Mouse (Mus musculus): ENCODE measurements around the gene Crabp2. TPM values are rescaled to one million over a fixed set of nuclear protein-coding genes. Genes with fewer than 3 reads are reported as not detected.

The Crabp2 gene
- total and polyA plus RNA-seq, 3 experiments: 0.23 to 1.2 TPM; not detected in 1

DNA sequence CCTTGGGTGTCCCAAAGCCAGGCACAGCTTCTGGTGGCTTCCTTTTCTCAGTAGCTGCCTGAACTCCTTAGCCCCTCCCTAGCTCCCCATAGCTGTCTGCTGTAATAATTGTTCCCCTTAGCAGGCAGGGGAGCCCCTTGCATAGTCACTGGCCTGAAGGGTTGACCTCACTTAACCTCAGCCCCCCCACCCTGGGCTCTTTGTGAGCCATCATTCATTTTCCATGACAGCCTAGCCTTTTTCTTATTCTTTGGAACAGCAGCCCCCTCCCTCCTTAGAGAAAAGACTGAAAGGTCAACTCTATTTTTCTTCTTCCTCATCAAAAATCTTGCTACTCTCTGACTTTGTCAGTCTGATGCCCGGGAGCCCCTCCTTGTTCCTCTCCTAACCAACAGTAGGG lies 10.5 kb downstream of the Crabp2 start:
- Histone ChIP-seq H3K79me2 (ENCODE audit: control insufficient read depth, insufficient read depth, low read length, poor library complexity) (no peaks in the 10 kb centered on the region), H3K9ac (ENCODE audit: control insufficient read depth, low read depth, low read length, poor library complexity, severe bottlenecking) (no peak overlapping the region), H3K36me3 (ENCODE audit: control insufficient read depth in 1 of 2, insufficient read depth in 2 of 2, low read length in 2 of 2) (no peaks in the 10 kb centered on the region), H3K4me1 (ENCODE audit: control insufficient read depth in 1 of 2, insufficient read depth in 2 of 2, low read length in 2 of 2) (peaks cover 0 to 10% of the 10 kb centered on the region in 2 experiments; a peak in 2 of 4 replicates), H3K27ac (ENCODE audit: control insufficient read depth, low read depth, low read length) (no peak overlapping the region), H3K27me3 (ENCODE audit: control insufficient read depth in 1 of 2, insufficient read depth in 2 of 2, low read length in 2 of 2) (no peaks in the 10 kb centered on the region), H3K9me3 (replicated peaks; ENCODE audit: insufficient read depth, low read length) (no peaks in the 10 kb centered on the region), H3K4me3 (ENCODE audit: control insufficient read depth in 1 of 2, insufficient read depth in 1 of 2, low read depth in 2 of 2, low read length in 2 of 2) (no peak overlapping the region)
- no peak for DNase-seq (ENCODE audit: low read depth, low spot score)
- TF ChIP-seq USF2 (IDR thresholded peaks at IDR 0.05; ENCODE audit: borderline replicate concordance in 1 of 2, insufficient read depth in 1 of 2, low read depth in 1 of 2, low read length in 2 of 2) (no peak), ZNF384 (IDR thresholded peaks at IDR 0.05; ENCODE audit: low read depth, low read length) (no peak), USF1 (IDR thresholded peaks at IDR 0.05; ENCODE audit: low read depth, low read length) (no peak), EP300 (IDR thresholded peaks at IDR 0.05; ENCODE audit: low read depth in 1 of 2, low read length in 2 of 2) (no peak), SIN3A (IDR thresholded peaks at IDR 0.05; ENCODE audit: low read length) (no peak), ETS1 (IDR thresholded peaks at IDR 0.05; ENCODE audit: low read depth, low read length) (no peak)

DNA sequence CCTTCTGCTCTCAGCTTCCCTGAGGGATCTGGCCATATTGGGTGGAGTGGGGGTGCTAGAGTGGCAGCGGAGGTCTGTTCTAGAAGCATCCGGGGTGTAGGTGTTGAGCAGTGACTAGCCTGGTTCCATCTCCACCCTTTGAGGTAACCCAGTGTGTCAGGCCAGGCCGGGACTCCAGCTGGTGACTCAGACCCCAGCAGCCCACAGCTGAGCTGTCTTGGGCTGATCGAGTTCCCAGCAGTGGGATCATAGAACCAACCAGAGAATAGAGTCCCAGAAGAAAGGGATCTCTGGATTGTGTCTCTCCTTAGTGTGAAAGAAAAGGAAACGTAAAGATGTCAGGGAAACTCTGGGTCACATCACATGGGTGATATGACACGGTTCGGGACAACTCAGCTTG lies 10.9 kb downstream of the Crabp2 start:
- Histone ChIP-seq H3K4me1 (ENCODE audit: control insufficient read depth in 1 of 2, insufficient read depth in 2 of 2, low read length in 2 of 2) (peaks cover 0 to 10% of the 10 kb centered on the region in 2 experiments; a peak in 2 of 4 replicates), H3K4me3 (ENCODE audit: control insufficient read depth in 1 of 2, insufficient read depth in 1 of 2, low read depth in 2 of 2, low read length in 2 of 2) (no peak overlapping the region), H3K36me3 (ENCODE audit: control insufficient read depth in 1 of 2, insufficient read depth in 2 of 2, low read length in 2 of 2) (no peaks in the 10 kb centered on the region), H3K9ac (ENCODE audit: control insufficient read depth, low read depth, low read length, poor library complexity, severe bottlenecking) (no peak overlapping the region), H3K27me3 (ENCODE audit: control insufficient read depth in 1 of 2, insufficient read depth in 2 of 2, low read length in 2 of 2) (no peaks in the 10 kb centered on the region; a peak in 1 of 4 replicates), H3K27ac (ENCODE audit: control insufficient read depth, low read depth, low read length) (no peak overlapping the region), H3K9me3 (replicated peaks; ENCODE audit: insufficient read depth, low read length) (no peaks in the 10 kb centered on the region), H3K79me2 (ENCODE audit: control insufficient read depth, insufficient read depth, low read length, poor library complexity) (no peaks in the 10 kb centered on the region)
- TF ChIP-seq ZC3H11A (IDR thresholded peaks at IDR 0.05; ENCODE audit: low read depth, low read length): no peak
- no peak for TF ChIP-seq RCOR1 (IDR thresholded peaks at IDR 0.05; ENCODE audit: low read depth, low read length)
- no peak for TF ChIP-seq GATA1 (IDR thresholded peaks at IDR 0.05; ENCODE audit: low read depth, low read length)
- TF ChIP-seq TCF12 (IDR thresholded peaks at IDR 0.05; ENCODE audit: low read depth, low read length): no peak
- no peak for TF ChIP-seq USF2 (IDR thresholded peaks at IDR 0.05; ENCODE audit: borderline replicate concordance in 1 of 2, insufficient read depth in 1 of 2, low read depth in 1 of 2, low read length in 2 of 2)
- TF ChIP-seq GABPA (IDR thresholded peaks at IDR 0.05; ENCODE audit: low read depth, low read length): no peak
- TF ChIP-seq ZNF384 (IDR thresholded peaks at IDR 0.05; ENCODE audit: low read depth, low read length): no peak
- no peak for TF ChIP-seq MEF2A (IDR thresholded peaks at IDR 0.05; ENCODE audit: extremely low read depth, insufficient replicate concordance, low read depth, low read length, poor library complexity, severe bottlenecking)
- no peak for TF ChIP-seq CHD1 (IDR thresholded peaks at IDR 0.05; ENCODE audit: low read depth, low read length)
- no peak for TF ChIP-seq BHLHE40 (IDR thresholded peaks at IDR 0.05; ENCODE audit: borderline replicate concordance, low read depth, low read length)
- TF ChIP-seq ZMIZ1 (IDR thresholded peaks at IDR 0.05; ENCODE audit: low read depth, low read length): no peak
- TF ChIP-seq ETS1 (IDR thresholded peaks at IDR 0.05; ENCODE audit: low read depth, low read length): no peak
- no peak for TF ChIP-seq SIN3A (IDR thresholded peaks at IDR 0.05; ENCODE audit: low read length)
- TF ChIP-seq SMC3 (IDR thresholded peaks at IDR 0.05; ENCODE audit: low read depth, low read length): no peak
- no peak for DNase-seq (ENCODE audit: low read depth, low spot score)
